Mouse (Mus musculus) olfactory bulb, adult 2 months (tissue): ENCODE measurements around the gene Epop.

ENCODE experiments used
- CTCF ChIP-seq: fragments of 200-500 bp; IDR thresholded peaks from 2 replicates; pipeline ENCODE4 v1.5.1; 2012; ENCODE audit warnings: low read depth, mild to moderate bottlenecking, low read length, moderate library complexity; ENCODE audit not compliant: insufficient read depth
- POLR2A ChIP-seq: fragments of 200-500 bp; IDR thresholded peaks from 2 replicates; pipeline ENCODE4 v1.6.1; 2012; ENCODE audit warnings: mild to moderate bottlenecking, low read depth, low read length, moderate library complexity; ENCODE audit not compliant: insufficient read depth

DNA sequence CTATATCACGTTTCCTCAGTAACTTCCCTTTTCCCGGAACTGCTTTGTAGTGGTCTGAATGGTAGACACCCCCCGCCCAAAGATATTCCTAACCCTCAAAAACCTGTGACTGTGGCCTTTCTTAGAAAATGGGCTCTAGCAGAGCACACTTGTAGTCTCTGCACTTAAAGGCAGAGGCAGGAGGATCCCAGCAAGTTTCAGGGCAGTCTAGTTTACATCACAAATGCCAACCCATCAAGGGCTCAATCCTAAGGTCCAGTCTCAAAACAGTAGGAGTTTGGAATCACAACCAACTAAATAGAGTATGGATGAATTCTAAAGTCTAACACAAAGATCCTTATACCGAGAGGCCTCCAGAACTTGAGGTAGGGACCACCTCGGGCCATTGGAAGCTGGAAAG is 4.0 kb downstream of the Epop start:
- no peak for TF ChIP-seq POLR2A
- TF ChIP-seq CTCF, result no peak
